Mouse (Mus musculus) erythroid progenitor cell, adult 5-6 weeks (primary cell): ENCODE data around the gene Ifi44. TPM values are rescaled to one million over a fixed set of nuclear protein-coding genes. Genes with fewer than 3 reads are reported as not detected.

ENCODE experiments used
- ATAC-seq: replicated peaks from 2 replicates; pipeline ENCODE4 v1.8.0; 2016; ENCODE audit warnings: moderate number of reproducible peaks, mild to moderate bottlenecking, moderate TSS enrichment, inconsistent platforms; ENCODE audit not compliant: poor library complexity, low FRiP score, severe bottlenecking
- total RNA-seq, 2 experiments: library from RNA; stranded (forward) in 1 of 2; stranded (reverse) in 1 of 2; fragments of 150-400 nt in 1 of 2; fragments of 186-747, 209-891 nt in 1 of 2; gene quantifications; 2 replicates each; pipeline versions ENCODE4 v1.2.3 to v1.2.4; 2015 to 2017; ENCODE audit warnings: low replicate concordance in 2 of 2

The Ifi44 gene
- total RNA-seq (2015; ENCODE audit: low replicate concordance) (not detected in 2 replicates), total RNA-seq (2017; ENCODE audit: low replicate concordance) (not detected in 2 replicates)

DNA sequence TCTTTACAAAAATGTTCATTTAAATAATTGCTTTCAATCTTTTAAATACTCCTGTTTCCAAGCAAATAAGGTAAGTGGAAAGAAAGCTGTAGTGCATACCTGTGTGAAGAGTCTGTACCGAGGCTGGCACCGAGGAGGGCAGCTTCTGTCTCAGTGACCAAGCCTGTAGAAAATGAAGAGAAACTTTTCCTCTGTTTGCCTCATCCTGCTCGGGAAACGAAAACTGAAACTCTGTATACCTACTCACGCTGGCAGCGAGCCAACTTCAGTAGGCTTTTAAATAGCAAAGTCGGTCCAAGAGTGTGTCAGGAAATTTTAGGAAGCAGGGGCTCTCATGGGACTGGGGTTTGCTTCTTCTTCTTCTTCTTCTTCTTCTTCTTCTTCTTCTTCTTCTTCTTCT, at the start of gene Ifi44:
Gene Ifi44 (minus strand): TSS at position 224 of the 400 bp plus-strand sequence.
- no peak for ATAC-seq

DNA sequence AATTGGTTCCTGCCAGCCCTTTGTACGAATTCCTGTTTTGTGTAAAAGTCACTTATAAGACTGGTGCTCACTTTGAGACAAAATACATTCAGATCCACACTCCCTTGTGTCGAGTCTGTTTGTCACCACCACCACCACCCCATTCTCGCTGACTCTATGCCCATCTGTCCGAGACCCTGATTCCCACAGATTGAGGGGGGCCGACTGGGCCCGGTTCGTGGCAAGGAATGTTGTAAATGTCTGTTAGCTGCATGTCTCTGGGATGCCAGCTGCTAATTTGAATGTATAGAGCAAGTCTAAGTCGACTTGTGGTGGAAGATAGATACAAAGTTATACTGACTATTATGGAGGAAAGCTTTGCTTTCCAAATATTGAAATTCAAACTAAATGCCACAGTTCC, 38.9 kb upstream of the Ifi44 start:
- ATAC-seq = no peak

DNA sequence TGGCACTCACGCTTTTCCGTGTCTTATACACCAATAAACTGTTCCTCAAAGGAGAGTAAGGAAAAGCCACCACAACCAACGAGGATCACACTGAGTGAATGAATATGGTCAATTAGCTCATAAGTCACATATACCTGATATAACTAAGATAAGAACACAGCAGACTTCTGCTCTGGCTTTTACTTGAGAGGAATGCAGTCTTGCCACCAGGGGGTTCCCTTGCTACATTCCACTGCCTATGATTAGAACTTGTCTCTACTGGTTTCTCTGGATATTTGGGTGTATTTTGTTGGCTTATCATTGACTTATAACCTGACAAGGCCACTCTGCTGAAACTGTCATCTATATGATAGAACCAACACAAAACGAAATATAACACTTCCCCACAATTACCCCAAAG, 25.3 kb upstream of the Ifi44 start:
- no peak for ATAC-seq

DNA sequence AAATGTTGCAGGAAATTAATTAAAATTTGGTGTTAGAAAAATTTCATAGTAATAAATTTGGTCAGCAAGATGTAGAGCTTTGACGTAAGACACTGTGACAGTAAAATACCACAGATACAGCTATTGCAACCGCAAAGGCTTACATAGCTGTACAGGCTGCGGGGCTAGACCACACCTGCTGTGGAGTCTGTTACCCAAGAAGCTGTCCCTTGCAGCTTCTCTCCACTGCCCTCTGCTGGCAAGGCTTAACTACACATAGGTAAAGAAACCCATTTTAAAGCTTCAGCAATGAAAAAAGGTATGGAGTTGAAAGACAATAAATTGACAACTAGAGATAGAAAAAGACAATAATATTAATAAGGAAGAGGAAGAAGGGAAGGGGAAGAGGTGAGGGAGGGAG, 21.3 kb upstream of the Ifi44 start:
- no peak for ATAC-seq

DNA sequence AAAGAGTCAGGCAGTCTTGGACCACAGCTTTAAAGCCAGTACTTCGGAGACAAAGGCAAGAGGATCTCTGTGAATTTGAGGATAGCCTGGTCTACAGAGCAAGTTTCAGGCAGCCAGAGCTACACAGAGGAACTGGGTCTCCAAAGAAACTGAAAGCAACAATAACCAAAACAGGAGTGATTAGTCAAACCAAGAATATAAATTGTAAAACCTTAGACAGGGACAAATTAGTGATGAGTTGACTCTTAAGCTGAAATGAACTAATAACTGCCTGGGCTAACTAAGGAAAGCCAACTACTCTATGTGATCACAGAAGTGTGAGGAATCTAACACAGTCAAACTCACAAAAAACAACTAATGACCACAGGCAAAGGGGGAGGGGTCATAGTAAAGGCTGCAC, 1.2 kb downstream of the Ifi44 start:
- no peak for ATAC-seq

DNA sequence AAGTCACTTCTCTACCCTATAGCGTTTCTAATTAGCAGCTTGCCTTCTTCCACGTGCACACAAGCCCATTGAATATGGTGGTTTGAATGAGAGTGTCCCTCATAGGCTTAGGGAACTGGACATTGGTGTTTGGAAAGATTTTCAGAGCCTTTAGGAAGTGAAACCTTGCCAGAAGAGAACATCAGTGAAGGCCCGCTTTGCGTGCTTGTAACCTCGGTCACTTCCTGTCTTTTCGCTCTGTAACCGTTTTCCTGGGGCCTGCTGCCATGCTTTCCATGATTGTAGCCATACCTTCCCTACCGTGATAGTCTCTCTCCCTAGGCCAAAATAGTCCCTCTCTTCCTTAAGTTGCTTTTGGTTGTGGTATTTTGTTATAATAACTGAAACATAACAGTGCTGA, 3.7 kb downstream of the Ifi44 start:
- no peak for ATAC-seq

DNA sequence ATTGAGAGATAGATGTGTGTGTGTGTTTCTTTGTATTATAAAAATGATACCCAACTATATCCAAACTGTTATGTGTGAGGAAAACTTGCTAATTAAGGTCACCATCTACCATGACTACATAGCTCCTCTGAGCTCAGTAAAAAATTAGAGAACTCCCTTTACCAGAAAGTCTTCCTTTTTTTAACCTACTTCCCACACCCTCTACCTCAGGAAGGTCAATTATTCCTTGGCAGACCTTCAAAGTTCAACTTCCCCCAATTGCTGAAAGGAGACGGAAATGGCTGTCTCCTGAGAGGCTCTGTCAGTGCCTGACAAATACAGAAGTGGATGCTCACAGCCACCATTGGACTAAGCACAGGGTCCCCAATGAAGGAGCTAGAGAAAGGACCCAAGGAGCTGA, 7.5 kb downstream of the Ifi44 start:
- no peak for ATAC-seq

DNA sequence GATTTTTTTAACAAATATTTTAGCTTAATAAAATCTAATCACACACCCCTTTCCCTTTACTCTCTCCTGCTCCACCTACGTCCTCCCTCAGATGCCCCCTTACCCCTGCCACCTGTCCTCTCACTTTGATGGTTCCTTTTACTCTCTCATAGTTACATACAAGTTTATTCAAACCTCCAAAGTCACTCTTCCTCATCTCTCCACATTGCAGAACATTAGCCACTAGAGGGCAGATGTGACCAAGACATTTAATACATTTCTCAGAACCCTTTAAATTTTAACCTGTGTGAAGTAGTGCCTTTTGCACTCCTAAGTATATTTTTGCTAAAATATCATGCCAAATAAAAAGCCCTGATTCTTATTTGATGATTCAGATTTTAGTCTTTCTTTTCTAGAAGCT, 33.5 kb downstream of the Ifi44 start:
- no peak for ATAC-seq

DNA sequence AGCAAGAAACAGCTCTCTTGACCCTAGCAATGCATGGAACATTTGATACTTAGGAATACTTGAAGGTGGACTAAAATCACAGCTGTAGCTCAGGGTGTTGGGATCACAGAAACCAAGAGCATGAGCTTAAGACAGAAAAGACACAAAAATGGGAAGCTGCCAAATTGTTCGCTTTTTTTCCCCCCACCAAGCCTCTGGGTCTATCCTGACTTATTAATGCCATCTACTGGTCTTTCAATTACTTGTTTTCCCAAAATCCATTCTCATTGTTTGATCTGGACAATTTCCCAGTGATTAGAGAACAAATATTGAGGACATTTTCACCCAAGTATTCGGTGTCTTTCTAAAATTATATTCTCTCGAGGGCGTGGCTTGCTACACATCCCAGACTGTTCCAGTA, 42.4 kb downstream of the Ifi44 start:
- ATAC-seq = no peak

Other genes starting within 250 kb of the Ifi44 start
- gene Ifi44l, start 12.9 kb upstream of the Ifi44 start, total RNA-seq (2015; ENCODE audit: low replicate concordance) = not detected in 2 replicates
- not detected in 2 replicates for gene Ifi44l, start 12.9 kb upstream of the Ifi44 start, total RNA-seq (2017; ENCODE audit: low replicate concordance)
- gene Ptgfr, start 87.7 kb upstream of the Ifi44 start, total RNA-seq (2015; ENCODE audit: low replicate concordance) = not detected in 2 replicates
- 0.26 and 0.76 TPM in 2 replicates for gene Ptgfr, start 87.7 kb upstream of the Ifi44 start, total RNA-seq (2017; ENCODE audit: low replicate concordance)